Mouse (Mus musculus): ENCODE measurements around the gene 1700024P04Rik. TPM values are rescaled to one million over a fixed set of nuclear protein-coding genes. Genes with fewer than 3 reads are reported as not detected.

Gene 1700024P04Rik
- polyA plus RNA-seq, 1 experiment from 2014 or later = not detected

- DNase-seq (ENCODE audit: low spot score) (no peak), ATAC-seq (ENCODE audit: low FRiP score) (no peak)
- no peak overlapping the region for H3K9ac ChIP-seq
- WGBS = 62% methylated on average over 7 of the region's 7 CpGs
- H3K4me2 ChIP-seq (replicated peaks) = no peak overlapping the region
- H3K4me3 ChIP-seq (replicated peaks; ENCODE audit: low read length) = no peak overlapping the region
- H3K9me3 ChIP-seq (ENCODE audit: control insufficient read depth, low read length) = no peaks in the 10 kb centered on the region
- H3K27ac ChIP-seq = no peak overlapping the region
- H3K36me3 ChIP-seq (replicated peaks; ENCODE audit: control insufficient read depth, insufficient read depth) = no peaks in the 10 kb centered on the region
- no peaks in the 10 kb centered on the region for H3K27me3 ChIP-seq (ENCODE audit: control insufficient read depth, insufficient read depth, low read length)
- no peaks in the 10 kb centered on the region for H3K4me1 ChIP-seq (replicated peaks; ENCODE audit: control insufficient read depth, insufficient read depth, low read length)
Observed at GRCm38 (mm10) chr13:98951951-98952350, 32.4 kb downstream of the 1700024P04Rik start.

- WGBS = 77% methylated on average over 4 of the region's 4 CpGs
- Histone ChIP-seq H3K4me2 (replicated peaks) (no peak overlapping the region), H3K4me1 (replicated peaks; ENCODE audit: control insufficient read depth, insufficient read depth, low read length) (no peaks in the 10 kb centered on the region), H3K27ac (no peak overlapping the region), H3K9me3 (ENCODE audit: control insufficient read depth, low read length) (no peaks in the 10 kb centered on the region), H3K27me3 (ENCODE audit: control insufficient read depth, insufficient read depth, low read length) (no peaks in the 10 kb centered on the region), H3K4me3 (replicated peaks; ENCODE audit: low read length) (no peak overlapping the region), H3K9ac (no peak overlapping the region), H3K36me3 (replicated peaks; ENCODE audit: control insufficient read depth, insufficient read depth) (no peaks in the 10 kb centered on the region)
- DNase-seq (ENCODE audit: low spot score) (no peak), ATAC-seq (ENCODE audit: low FRiP score) (no peak)
Observed at GRCm38 (mm10) chr13:98948146-98948545, 36.2 kb downstream of the 1700024P04Rik start.

- Histone ChIP-seq H3K4me2 (replicated peaks) (no peak overlapping the region), H3K27me3 (ENCODE audit: control insufficient read depth, insufficient read depth, low read length) (no peaks in the 10 kb centered on the region), H3K9me3 (ENCODE audit: control insufficient read depth, low read length) (no peaks in the 10 kb centered on the region), H3K4me1 (replicated peaks; ENCODE audit: control insufficient read depth, insufficient read depth, low read length) (no peaks in the 10 kb centered on the region), H3K27ac (no peak overlapping the region), H3K9ac (no peak overlapping the region), H3K36me3 (replicated peaks; ENCODE audit: control insufficient read depth, insufficient read depth) (no peaks in the 10 kb centered on the region), H3K4me3 (replicated peaks; ENCODE audit: low read length) (no peak overlapping the region)
- WGBS = 76% methylated on average over 7 of the region's 7 CpGs
- DNase-seq (ENCODE audit: low spot score) (no peak), ATAC-seq (ENCODE audit: low FRiP score) (no peak)
Observed at GRCm38 (mm10) chr13:98946434-98946833, 37.9 kb downstream of the 1700024P04Rik start.

GRCm38 (mm10) chr13:98945908-98946307 lies 38.5 kb downstream of the 1700024P04Rik start:
- DNase-seq (ENCODE audit: low spot score) = no peak
- H3K9me3 ChIP-seq (ENCODE audit: control insufficient read depth, low read length) = no peaks in the 10 kb centered on the region
- H3K4me1 ChIP-seq (replicated peaks; ENCODE audit: control insufficient read depth, insufficient read depth, low read length) = no peaks in the 10 kb centered on the region
- no peaks in the 10 kb centered on the region for H3K27me3 ChIP-seq (ENCODE audit: control insufficient read depth, insufficient read depth, low read length)
- no peak overlapping the region for H3K4me3 ChIP-seq (replicated peaks; ENCODE audit: low read length)
- H3K27ac ChIP-seq = no peak overlapping the region
- no peak overlapping the region for H3K4me2 ChIP-seq (replicated peaks)
- 46% methylated on average over 3 of the region's 3 CpGs for WGBS
- H3K9ac ChIP-seq = no peak overlapping the region
- no peaks in the 10 kb centered on the region for H3K36me3 ChIP-seq (replicated peaks; ENCODE audit: control insufficient read depth, insufficient read depth)
- ATAC-seq (ENCODE audit: low FRiP score) = no peak

- Histone ChIP-seq H3K4me2 (replicated peaks) (no peak overlapping the region), H3K9ac (no peak overlapping the region), H3K4me1 (replicated peaks; ENCODE audit: control insufficient read depth, insufficient read depth, low read length) (no peaks in the 10 kb centered on the region), H3K4me3 (replicated peaks; ENCODE audit: low read length) (no peak overlapping the region), H3K27me3 (ENCODE audit: control insufficient read depth, insufficient read depth, low read length) (no peaks in the 10 kb centered on the region), H3K9me3 (ENCODE audit: control insufficient read depth, low read length) (no peaks in the 10 kb centered on the region), H3K36me3 (replicated peaks; ENCODE audit: control insufficient read depth, insufficient read depth) (no peaks in the 10 kb centered on the region), H3K27ac (no peak overlapping the region)
- ATAC-seq (ENCODE audit: low FRiP score) (no peak), DNase-seq (ENCODE audit: low spot score) (no peak)
- 88% methylated on average over 4 of the region's 4 CpGs for WGBS
Observed at GRCm38 (mm10) chr13:98945381-98945780, 39.0 kb downstream of the 1700024P04Rik start.

- ATAC-seq (ENCODE audit: low FRiP score) = no peak
Observed at GRCm38 (mm10) chr13:98944620-98945081, 39.7 kb downstream of the 1700024P04Rik start.

GRCm38 (mm10) chr13:98942360-98942759 lies 42.0 kb downstream of the 1700024P04Rik start:
- Histone ChIP-seq H3K36me3 (replicated peaks; ENCODE audit: control insufficient read depth, insufficient read depth) (no peaks in the 10 kb centered on the region), H3K4me3 (replicated peaks; ENCODE audit: low read length) (no peak overlapping the region), H3K9ac (no peak overlapping the region), H3K4me1 (replicated peaks; ENCODE audit: control insufficient read depth, insufficient read depth, low read length) (no peaks in the 10 kb centered on the region), H3K27me3 (ENCODE audit: control insufficient read depth, insufficient read depth, low read length) (no peaks in the 10 kb centered on the region), H3K9me3 (ENCODE audit: control insufficient read depth, low read length) (no peaks in the 10 kb centered on the region), H3K4me2 (replicated peaks) (no peak overlapping the region), H3K27ac (no peak overlapping the region)
- no peak for ATAC-seq (ENCODE audit: low FRiP score)
- DNase-seq (ENCODE audit: low spot score) = no peak
- WGBS = 65% methylated on average over 6 of the region's 6 CpGs

More at GRCm38 (mm10) chr13:98944620-98945081, 39.7 kb downstream of the 1700024P04Rik start:
- H3K4me1 ChIP-seq (replicated peaks; ENCODE audit: control insufficient read depth, insufficient read depth, low read length) = no peaks in the 10 kb centered on the region
- H3K9ac ChIP-seq = no peak overlapping the region
- no peak overlapping the region for H3K4me3 ChIP-seq (replicated peaks; ENCODE audit: low read length)
- H3K27ac ChIP-seq = no peak overlapping the region
- H3K36me3 ChIP-seq (replicated peaks; ENCODE audit: control insufficient read depth, insufficient read depth) = no peaks in the 10 kb centered on the region
- H3K27me3 ChIP-seq (ENCODE audit: control insufficient read depth, insufficient read depth, low read length) = no peaks in the 10 kb centered on the region
- WGBS = 82% methylated on average over 7 of the region's 7 CpGs
- H3K4me2 ChIP-seq (replicated peaks) = no peak overlapping the region
- DNase-seq (ENCODE audit: low spot score) = no peak
- no peaks in the 10 kb centered on the region for H3K9me3 ChIP-seq (ENCODE audit: control insufficient read depth, low read length)

- WGBS = 79% methylated on average over 7 of the region's 7 CpGs
- no peak for ATAC-seq (ENCODE audit: low FRiP score)
Observed at GRCm38 (mm10) chr13:98941829-98942343, 42.5 kb downstream of the 1700024P04Rik start.

GRCm38 (mm10) chr13:98937108-98937507 lies 47.3 kb downstream of the 1700024P04Rik start:
- ATAC-seq (ENCODE audit: low FRiP score) (no peak), DNase-seq (ENCODE audit: low spot score) (no peak)
- 91% methylated on average over 6 of the region's 6 CpGs for WGBS
- Histone ChIP-seq H3K9me3 (ENCODE audit: control insufficient read depth, low read length) (no peaks in the 10 kb centered on the region), H3K27me3 (ENCODE audit: control insufficient read depth, insufficient read depth, low read length) (no peaks in the 10 kb centered on the region), H3K4me1 (replicated peaks; ENCODE audit: control insufficient read depth, insufficient read depth, low read length) (no peaks in the 10 kb centered on the region), H3K4me2 (replicated peaks) (no peak overlapping the region), H3K9ac (no peak overlapping the region), H3K27ac (no peak overlapping the region), H3K36me3 (replicated peaks; ENCODE audit: control insufficient read depth, insufficient read depth) (no peaks in the 10 kb centered on the region), H3K4me3 (replicated peaks; ENCODE audit: low read length) (no peak overlapping the region)

More at GRCm38 (mm10) chr13:98941829-98942343, 42.5 kb downstream of the 1700024P04Rik start:
- Histone ChIP-seq H3K4me3 (replicated peaks; ENCODE audit: low read length) (no peak overlapping the region), H3K27me3 (ENCODE audit: control insufficient read depth, insufficient read depth, low read length) (no peaks in the 10 kb centered on the region), H3K4me1 (replicated peaks; ENCODE audit: control insufficient read depth, insufficient read depth, low read length) (no peaks in the 10 kb centered on the region), H3K4me2 (replicated peaks) (no peak overlapping the region), H3K36me3 (replicated peaks; ENCODE audit: control insufficient read depth, insufficient read depth) (no peaks in the 10 kb centered on the region), H3K27ac (no peak overlapping the region), H3K9me3 (ENCODE audit: control insufficient read depth, low read length) (no peaks in the 10 kb centered on the region), H3K9ac (no peak overlapping the region)
- DNase-seq (ENCODE audit: low spot score) = no peak
